Mouse (Mus musculus) Patski (cell line): Measurements from ENCODE around the gene Taf1b. TPM values are rescaled to one million over a fixed set of nuclear protein-coding genes. Genes with fewer than 3 reads are reported as not detected.
"Not testable (repeated sequence)": the region's sequence is repeated elsewhere in the genome, so short reads cannot be mapped to it uniquely, and the experiment has no call there.

Experiments used
- ATAC-seq: fragments of 100-300 bp; one replicate; pipeline ENCODE4 v1.8.0; 2021
- CTCF ChIA-PET: fragments of 350-600 bp; sonication (Branson Sonifier 250); formaldehyde crosslinking; loops from one replicate; lab custom pipeline; 2022; ENCODE audit warnings: inconsistent platforms; lab: Charles Lee
- POLR2A ChIA-PET: fragments of 350-600 bp; sonication (Branson Sonifier 250); formaldehyde crosslinking; loops from one replicate; lab custom pipeline; 2022; ENCODE audit warnings: antibody characterized with exemption, inconsistent platforms; lab: Charles Lee
- DNase-seq: peaks from one replicate; pipeline ENCODE4 v3.0.0-alpha.2; 2011; ENCODE audit warnings: low read depth, low spot score
- H3K27me3 ChIP-seq: fragments of 371-371 bp; one replicate; pipeline ENCODE4 v1.5.1; 2021
- CTCF ChIP-seq: fragments of 100-300 bp; IDR thresholded peaks from one replicate; pipeline ENCODE4 v1.5.1; 2021
- in situ Hi-C: fragments of 300-500 bp; cut with MboI; formaldehyde crosslinking; loops from 3 replicates; pipeline ENCODE4 v1.11.1; 2018; ENCODE audit warnings: low pct_unique_long_range_greater_than_20kb, mixed read lengths
- polyA plus RNA-seq: library from polyadenylated mRNA; unstranded; gene quantifications from one replicate; pipeline ENCODE4 v1.2.3, GENCODE M21; 2021

The Taf1b gene
- polyA plus RNA-seq, 1 experiment from 2014 or later: 23.0 TPM

DNA sequence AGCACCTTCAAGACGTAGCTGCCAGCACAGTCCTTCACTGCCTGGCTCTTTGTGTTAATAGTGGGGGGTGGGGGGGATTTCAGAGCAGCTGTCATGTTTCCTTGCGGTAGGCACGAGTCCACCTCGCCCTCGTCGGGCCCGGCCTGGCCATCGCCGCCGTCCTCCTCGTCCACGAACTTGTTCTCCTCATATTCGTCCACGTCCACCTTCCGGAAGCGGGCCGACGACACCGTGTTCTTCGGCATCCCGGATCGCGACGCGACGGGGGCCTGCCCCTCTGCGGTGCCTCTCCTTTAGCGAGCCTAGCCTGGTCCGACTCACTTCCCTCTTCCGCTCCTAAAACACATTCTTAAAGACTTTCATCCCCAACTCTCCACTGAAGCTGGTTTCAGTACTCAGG lies 4.7 kb upstream of the Taf1b start:
- TF ChIP-seq CTCF: no peak
- ATAC-seq: no peak
- in situ Hi-C loops: no loop called here
- DNase-seq: no peak
- ChIA-PET CTCF (no interaction called here), POLR2A (no interaction called here)
- H3K27me3 ChIP-seq: peaks cover 8% of the 10 kb centered on the region

GRCm38 (mm10) chr12:24494791-24495190 lies 3.4 kb upstream of the Taf1b start:
- DNase-seq, in situ Hi-C loops, H3K27me3 ChIP-seq, ATAC-seq, POLR2A ChIA-PET, CTCF ChIA-PET: not testable (repeated sequence)

GRCm38 (mm10) chr12:24498841-24499485 lies 804 bp downstream of the Taf1b start:
- CTCF ChIA-PET, in situ Hi-C loops, DNase-seq, POLR2A ChIA-PET, H3K27me3 ChIP-seq: not testable (repeated sequence)
- peak; percentile 24 for ATAC-seq

DNA sequence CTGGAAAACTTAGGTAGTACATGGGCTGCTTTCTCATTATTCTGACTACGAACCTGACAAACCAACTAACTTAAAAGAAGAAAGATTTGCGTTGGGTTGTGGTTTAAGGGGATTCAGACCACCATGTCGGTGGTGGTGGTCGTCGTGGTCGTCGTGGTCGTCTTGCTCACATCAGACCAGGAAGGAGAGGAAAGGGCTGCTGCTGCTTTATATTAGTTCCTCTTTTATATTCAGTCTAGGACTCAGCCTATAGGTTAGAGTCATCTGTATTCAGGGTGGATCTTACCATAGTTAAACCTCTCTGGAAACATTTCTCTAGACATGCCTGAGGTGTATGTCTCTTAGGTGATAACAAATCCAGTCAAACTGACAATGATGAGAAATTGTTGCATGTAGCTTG lies 19.0 kb downstream of the Taf1b start:
- POLR2A ChIA-PET: no interaction called here
- no peak for DNase-seq
- in situ Hi-C loops: no loop called here
- no peak for ATAC-seq
- CTCF ChIA-PET: no interaction called here
- no peak for TF ChIP-seq CTCF
- H3K27me3 ChIP-seq: no peaks in the 10 kb centered on the region

DNA sequence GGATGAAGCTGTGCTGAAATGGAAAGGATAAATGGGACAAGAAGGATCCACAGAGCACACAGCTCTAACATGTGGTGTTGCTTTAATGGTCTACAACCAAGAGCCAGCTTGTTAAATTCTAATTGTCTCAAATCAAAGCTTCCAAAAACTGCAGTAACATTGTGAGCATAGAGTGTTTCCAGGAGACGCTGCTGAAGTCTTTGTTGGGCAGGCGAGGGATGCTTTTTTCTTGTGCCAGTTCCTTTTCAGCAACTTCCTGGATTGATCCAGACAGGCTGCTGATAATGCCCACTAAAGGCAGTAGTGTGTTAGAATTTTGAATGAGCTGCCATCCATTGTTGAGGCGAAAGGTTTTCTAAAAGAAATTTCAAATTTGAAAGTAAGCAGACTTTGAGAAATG lies 22.9 kb downstream of the Taf1b start:
- no peak for TF ChIP-seq CTCF
- ChIA-PET CTCF (interaction anchor here (1.0 kb wide), 1 partner anchor 8 kb away, joined by 3 read pairs; no protein-coding TSS in a partner anchor), POLR2A (no interaction called here)
- ATAC-seq (no peak), DNase-seq (no peak)
- in situ Hi-C loops: no loop called here
- H3K27me3 ChIP-seq: no peaks in the 10 kb centered on the region

DNA sequence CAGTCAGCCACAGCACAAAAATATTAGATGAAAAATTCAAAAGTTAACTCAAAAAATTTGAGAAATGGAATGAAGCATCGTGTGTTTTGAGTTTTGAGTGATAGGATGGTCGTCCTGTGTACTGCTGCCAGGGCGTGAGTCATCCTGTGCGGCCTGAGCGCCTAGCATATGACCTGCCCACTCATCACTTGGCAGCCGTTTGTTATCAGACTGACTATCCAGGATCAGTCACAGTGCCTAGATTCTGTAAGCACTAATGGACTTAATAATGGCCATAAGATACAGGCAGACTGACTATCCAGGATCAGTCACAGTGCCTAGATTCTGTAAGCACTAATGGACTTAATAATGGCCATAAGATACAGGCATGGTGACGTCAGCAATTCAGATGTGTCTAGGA lies 26.9 kb downstream of the Taf1b start:
- DNase-seq: peak; percentile 17
- peak; percentile 80 for ATAC-seq
- H3K27me3 ChIP-seq, POLR2A ChIA-PET, in situ Hi-C loops, CTCF ChIA-PET: not testable (repeated sequence)

DNA sequence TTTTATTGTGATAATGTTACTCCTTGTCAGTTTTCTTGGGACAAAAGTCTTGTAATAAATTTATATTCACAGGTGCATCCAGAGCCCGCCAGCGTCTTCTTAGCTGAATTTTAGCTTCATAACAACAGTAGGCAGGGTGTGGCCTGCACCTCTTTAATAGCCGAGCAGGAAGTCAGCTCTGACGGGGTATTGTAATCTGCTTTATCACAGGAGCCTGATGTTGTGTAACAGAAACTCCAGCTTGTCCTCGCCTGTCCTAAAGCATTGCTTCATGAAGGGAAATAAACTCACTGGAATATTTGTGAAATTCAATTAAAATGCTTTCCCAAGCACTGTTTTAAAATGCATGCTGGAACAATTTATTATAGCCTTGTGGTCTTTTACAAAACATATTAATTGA lies 38.2 kb downstream of the Taf1b start:
- no peak for TF ChIP-seq CTCF
- no peak for DNase-seq
- no peaks in the 10 kb centered on the region for H3K27me3 ChIP-seq
- ChIA-PET POLR2A (no interaction called here), CTCF (no interaction called here)
- in situ Hi-C loops: no loop called here
- ATAC-seq: no peak

- in situ Hi-C loops: no loop called here
- POLR2A ChIA-PET: no interaction called here
- no peak for ATAC-seq
- CTCF ChIA-PET: interaction anchor here (0.8 to 1.2 kb wide), 3 partner anchors 11 to 66 kb away, joined by 3 to 4 read pairs (median 3); no protein-coding TSS in a partner anchor
- no peaks in the 10 kb centered on the region for H3K27me3 ChIP-seq
- no peak for DNase-seq
- no peak for TF ChIP-seq CTCF
Observed at GRCm38 (mm10) chr12:24537201-24537600, 39.0 kb downstream of the Taf1b start.

- ATAC-seq (no peak), DNase-seq (no peak)
- no peaks in the 10 kb centered on the region for H3K27me3 ChIP-seq
- POLR2A ChIA-PET: no interaction called here
- CTCF ChIA-PET: interaction anchor here (0.8 to 1.2 kb wide), 3 partner anchors 10 to 65 kb away, joined by 3 to 4 read pairs (median 3); no protein-coding TSS in a partner anchor
- TF ChIP-seq CTCF: no peak
- in situ Hi-C loops: no loop called here
Observed at GRCm38 (mm10) chr12:24537965-24538364, 39.8 kb downstream of the Taf1b start.

DNA sequence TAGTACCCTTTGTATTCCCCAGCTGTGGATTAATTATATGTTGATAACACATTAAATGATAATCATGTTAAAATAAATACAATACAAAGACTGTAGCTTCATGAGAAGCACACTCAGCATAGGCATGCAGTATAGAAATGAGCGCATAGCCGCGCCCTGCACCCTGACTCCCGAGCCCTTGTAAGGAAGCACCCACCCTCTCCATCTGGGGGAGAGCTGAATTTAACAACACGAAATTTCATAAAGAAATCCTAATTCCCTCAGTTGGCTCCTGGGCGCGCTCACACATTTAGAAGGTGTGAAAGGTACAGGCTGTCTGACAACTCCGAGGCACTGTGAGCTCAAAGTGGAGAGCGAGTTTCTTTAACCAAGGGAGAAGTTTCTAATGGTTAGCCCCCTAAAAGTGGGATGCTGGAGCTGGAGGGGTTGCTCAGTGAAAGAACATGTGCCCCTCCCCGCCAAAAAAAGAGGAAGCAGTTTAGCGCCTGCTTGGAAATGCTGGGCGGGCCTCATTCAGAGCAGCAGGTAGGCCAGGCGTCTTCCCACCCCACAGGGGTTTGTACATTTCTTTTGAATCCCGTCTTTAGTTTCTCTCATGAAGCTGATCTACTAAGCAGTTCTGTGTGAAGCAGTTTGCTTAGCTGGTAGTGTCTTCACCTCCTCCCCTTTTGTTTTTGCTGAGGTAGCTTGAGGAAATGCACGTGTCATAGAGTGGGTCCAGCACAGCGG lies 43.4 kb downstream of the Taf1b start:
- no peak for ATAC-seq
- DNase-seq: no peak
- CTCF ChIA-PET: interaction anchor here (0.7 kb wide), 1 partner anchor 30 kb away, joined by 3 read pairs; the partner anchor contains the start of gene Grhl1
- no peaks in the 10 kb centered on the region for H3K27me3 ChIP-seq
- POLR2A ChIA-PET: no interaction called here
- no peak for TF ChIP-seq CTCF
- in situ Hi-C loops: no loop called here

DNA sequence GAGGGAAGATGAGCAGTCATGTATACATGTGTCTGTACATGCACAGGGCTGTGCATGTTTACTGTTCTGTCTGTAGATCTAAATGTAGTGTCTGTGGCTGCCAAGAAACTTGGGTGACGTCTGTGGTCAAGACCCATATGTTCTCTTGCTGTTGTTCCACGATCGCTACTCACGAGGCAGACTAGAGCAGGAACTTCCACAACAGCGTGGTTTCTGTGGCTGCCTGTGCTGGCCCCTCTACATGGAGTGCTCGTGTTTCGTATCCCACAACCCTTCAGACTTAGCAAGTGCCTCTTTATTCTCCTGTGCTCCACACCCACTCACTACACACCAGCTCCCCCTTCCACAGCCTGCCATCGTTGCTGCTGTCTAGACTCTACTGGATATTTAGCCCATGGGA lies 49.5 kb downstream of the Taf1b start:
- POLR2A ChIA-PET: no interaction called here
- ATAC-seq (no peak), DNase-seq (no peak)
- CTCF ChIA-PET: interaction anchor here (0.9 kb wide), 1 partner anchor 10 kb away, joined by 4 read pairs; no protein-coding TSS in a partner anchor
- in situ Hi-C loops: no loop called here
- no peaks in the 10 kb centered on the region for H3K27me3 ChIP-seq
- no peak for TF ChIP-seq CTCF
